Mouse (Mus musculus) heart, embryonic 14.5 days (tissue): ENCODE measurements around the gene Gabbr2. TPM values are rescaled to one million over a fixed set of nuclear protein-coding genes. Genes with fewer than 3 reads are reported as not detected.

Source experiments
- ATAC-seq: fragments of 200-750 bp; cut with Nextera tagmentation; 2 replicates; pipeline ENCODE4 v1.8.0; 2017; ENCODE audit warnings: low read depth, moderate TSS enrichment; ENCODE audit not compliant: insufficient number of reproducible peaks, insufficient read depth, low FRiP score
- H3K27ac ChIP-seq, 2 experiments: fragments of 200-500 bp in 1 of 2; fragments of 300-500 bp in 1 of 2; sonication (generic) in 1 of 2; replicated peaks in 1 of 2; 2 replicates each; pipeline ENCODE4 v1.5.1; 2012 to 2014; ENCODE audit warnings: low read depth in 2 of 2, low read length in 2 of 2, control low read depth in 1 of 2, mild to moderate bottlenecking in 1 of 2, mixed read lengths in 1 of 2; ENCODE audit not compliant: control insufficient read depth in 1 of 2, insufficient read depth in 1 of 2
- H3K27me3 ChIP-seq: fragments of 300-500 bp; sonication (generic); 2 replicates; pipeline ENCODE4 v1.6.1; 2014; ENCODE audit warnings: mild to moderate bottlenecking, low read length, control low read depth; ENCODE audit not compliant: control insufficient read depth, insufficient read depth
- H3K36me3 ChIP-seq: fragments of 300-500 bp; sonication (generic); 2 replicates; pipeline ENCODE4 v1.6.1; 2014; ENCODE audit warnings: mild to moderate bottlenecking, control low read depth, low read length, mixed read lengths; ENCODE audit not compliant: control insufficient read depth, insufficient read depth
- H3K4me1 ChIP-seq, 2 experiments: fragments of 200-500 bp in 1 of 2; fragments of 300-500 bp in 1 of 2; sonication (generic) in 1 of 2; 2 replicates each; pipeline ENCODE4 v1.6.1; 2012 to 2014; ENCODE audit warnings: low read length in 2 of 2, control low read depth in 1 of 2, mixed read lengths in 1 of 2; ENCODE audit not compliant: control insufficient read depth in 2 of 2, insufficient read depth in 2 of 2
- H3K4me2 ChIP-seq: fragments of 300-500 bp; sonication (generic); 2 replicates; pipeline ENCODE4 v1.6.1; 2014; ENCODE audit warnings: mild to moderate bottlenecking, low read length
- H3K4me3 ChIP-seq, 2 experiments: fragments of 200-500 bp in 1 of 2; fragments of 300-500 bp in 1 of 2; sonication (generic) in 1 of 2; 2 replicates each; pipeline ENCODE4 v1.5.1; 2012 to 2014; ENCODE audit warnings: low read length in 2 of 2, mild to moderate bottlenecking in 2 of 2, control low read depth in 1 of 2, low read depth in 1 of 2, moderate library complexity in 1 of 2; ENCODE audit not compliant: control insufficient read depth in 1 of 2, insufficient read depth in 1 of 2
- H3K9ac ChIP-seq: fragments of 300-500 bp; sonication (generic); 2 replicates; pipeline ENCODE4 v1.6.1; 2014; ENCODE audit warnings: mild to moderate bottlenecking, low read length
- H3K9me3 ChIP-seq: fragments of 300-500 bp; sonication (generic); 2 replicates; pipeline ENCODE4 v1.6.1; 2016; ENCODE audit warnings: low read length, control low read depth; ENCODE audit not compliant: control insufficient read depth
- WGBS: fragments of 180-500 bp; shearing (Covaris S2); extraction: QIAGEN DNeasy Blood & Tissue Kit; methylation state at CpG from one replicate; pipeline ENCODE4 v1.1.7; 2014; 5-methylcytosine and 5-hydroxymethylcytosine counted together
- polyA plus RNA-seq: library from polyadenylated mRNA; unstranded; fragments of >200 nt; fragmentation: Nextera tagmentation; extraction: Ambion mirVana; gene quantifications from 2 replicates; pipeline ENCODE4 v1.2.1, GENCODE M21; 2014

The Gabbr2 gene
- polyA plus RNA-seq, result 0.03 and 0.08 TPM in 2 replicates

DNA sequence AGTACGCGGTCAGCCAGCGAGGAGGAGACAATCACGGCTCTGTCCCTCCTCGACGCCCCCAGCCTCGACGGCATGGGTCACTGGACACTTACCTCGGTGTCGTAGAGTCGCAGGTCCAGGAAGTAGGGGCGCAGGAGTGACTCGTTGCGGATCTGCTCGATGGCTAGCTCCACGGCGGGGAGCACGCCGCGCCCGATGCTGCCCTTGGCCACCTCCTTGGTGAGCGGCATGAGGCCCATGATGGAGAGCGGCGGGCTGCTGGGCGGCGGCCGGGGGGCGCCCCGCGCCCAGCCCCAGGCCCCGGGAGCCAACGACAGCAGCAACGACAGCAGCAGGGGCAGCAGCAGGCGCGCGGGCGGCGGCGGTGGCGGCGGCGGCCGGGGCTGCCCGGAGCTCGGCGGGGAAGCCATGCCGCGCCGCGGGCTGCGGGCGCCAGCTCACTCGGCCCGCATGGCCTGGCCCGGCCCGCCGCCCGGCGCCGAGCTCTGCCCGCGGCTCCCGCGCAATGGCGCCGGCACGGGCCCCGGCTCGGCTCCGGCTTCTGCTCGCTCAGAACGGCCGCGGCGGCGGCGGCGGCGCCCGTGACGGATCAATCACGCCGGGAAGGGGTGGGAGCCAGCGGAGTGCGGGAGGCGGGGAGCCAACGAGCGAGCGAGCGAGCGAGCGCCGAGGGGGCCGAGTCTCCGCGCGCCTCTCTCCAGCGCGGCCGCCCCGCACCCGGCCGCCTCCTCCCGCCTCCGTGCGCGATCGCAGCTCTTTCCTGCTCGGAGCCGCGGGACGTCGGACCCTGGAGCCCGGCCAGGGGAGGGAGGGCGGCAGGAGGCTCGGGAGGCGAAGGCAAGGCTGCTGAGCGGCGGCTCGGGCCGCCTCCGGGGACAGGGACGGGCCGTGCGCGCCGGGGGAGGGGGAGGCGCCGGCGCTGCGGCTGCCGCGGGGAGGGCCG lies at the start of gene Gabbr2:
Gene Gabbr2 (minus strand): TSS at position 858 of the 943 bp plus-strand sequence.
- H3K27me3 ChIP-seq, result peaks cover 85% of the 10 kb centered on the region
- H3K4me1 ChIP-seq, result peaks cover 0 to 8% of the 10 kb centered on the region in 2 experiments; a peak in 2 of 4 replicates
- H3K27ac ChIP-seq, result no peak within 1 kb of the TSS
- H3K4me2 ChIP-seq, result peak within 1 kb of the TSS; percentile 74
- no peaks in the 10 kb centered on the region for H3K9me3 ChIP-seq
- H3K9ac ChIP-seq, result no peak within 1 kb of the TSS
- WGBS, result under 1% methylated on average over 111 of the region's 134 CpGs
- H3K4me3 ChIP-seq, result peak within 1 kb of the TSS; percentile 22 to 48; a peak in 3 of 4 replicates
- no peaks in the 10 kb centered on the region for H3K36me3 ChIP-seq
- no peak for ATAC-seq

DNA sequence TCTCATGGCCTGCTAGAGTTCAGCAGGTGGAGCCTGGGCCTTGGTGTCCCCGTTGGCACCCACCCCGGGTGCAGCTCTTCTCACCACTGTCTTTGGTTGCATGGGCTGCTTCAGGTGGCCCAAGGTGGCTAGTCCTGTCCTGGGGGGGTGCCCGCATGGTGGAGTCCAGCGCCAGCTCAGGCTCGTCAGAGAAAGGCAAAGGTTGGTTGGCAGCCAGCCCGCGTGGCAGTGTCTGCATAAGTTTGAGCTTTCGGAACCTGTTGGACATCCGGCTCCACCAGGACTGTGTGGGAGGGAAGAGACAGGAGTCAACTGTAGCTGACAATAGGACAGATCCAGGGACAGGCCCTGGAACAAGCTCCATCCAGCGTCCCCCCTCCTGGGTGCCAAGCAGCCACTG lies 47.9 kb upstream of the Gabbr2 start:
- Histone ChIP-seq H3K9ac (no peak overlapping the region), H3K4me3 (no peak overlapping the region), H3K4me1 (no peaks in the 10 kb centered on the region), H3K27me3 (no peaks in the 10 kb centered on the region), H3K4me2 (no peak overlapping the region), H3K27ac (no peak overlapping the region), H3K9me3 (no peaks in the 10 kb centered on the region), H3K36me3 (peaks cover 14% of the 10 kb centered on the region; the same call in 1 of the 2 replicates)
- 92% methylated on average over 10 of the region's 10 CpGs for WGBS
- no peak for ATAC-seq

DNA sequence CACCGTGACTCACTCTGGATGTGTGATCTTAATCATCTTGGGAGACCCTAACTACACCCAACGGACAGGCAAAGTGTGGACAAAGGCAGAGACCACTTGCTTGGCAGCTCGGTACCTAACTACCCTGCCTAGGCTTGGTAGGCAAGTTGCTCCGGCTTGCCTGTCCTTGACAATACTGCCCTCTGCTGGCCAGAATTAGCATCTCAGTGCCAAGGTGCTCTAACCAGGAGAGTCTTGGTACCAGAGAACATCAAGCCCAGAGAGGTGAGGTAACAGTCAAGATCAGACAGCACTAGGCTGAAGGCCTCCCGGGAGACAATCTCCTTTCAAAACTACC lies 45.6 kb upstream of the Gabbr2 start:
- no peak overlapping the region for H3K9ac ChIP-seq
- no peak overlapping the region for H3K4me3 ChIP-seq
- WGBS, result 22% methylated on average over 5 of the region's 5 CpGs
- no peak overlapping the region for H3K4me2 ChIP-seq
- no peaks in the 10 kb centered on the region for H3K27me3 ChIP-seq
- no peak for ATAC-seq
- H3K27ac ChIP-seq, result no peak overlapping the region
- peaks cover 14% of the 10 kb centered on the region; the same call in 1 of the 2 replicates for H3K36me3 ChIP-seq
- H3K9me3 ChIP-seq, result no peaks in the 10 kb centered on the region
- no peaks in the 10 kb centered on the region for H3K4me1 ChIP-seq

DNA sequence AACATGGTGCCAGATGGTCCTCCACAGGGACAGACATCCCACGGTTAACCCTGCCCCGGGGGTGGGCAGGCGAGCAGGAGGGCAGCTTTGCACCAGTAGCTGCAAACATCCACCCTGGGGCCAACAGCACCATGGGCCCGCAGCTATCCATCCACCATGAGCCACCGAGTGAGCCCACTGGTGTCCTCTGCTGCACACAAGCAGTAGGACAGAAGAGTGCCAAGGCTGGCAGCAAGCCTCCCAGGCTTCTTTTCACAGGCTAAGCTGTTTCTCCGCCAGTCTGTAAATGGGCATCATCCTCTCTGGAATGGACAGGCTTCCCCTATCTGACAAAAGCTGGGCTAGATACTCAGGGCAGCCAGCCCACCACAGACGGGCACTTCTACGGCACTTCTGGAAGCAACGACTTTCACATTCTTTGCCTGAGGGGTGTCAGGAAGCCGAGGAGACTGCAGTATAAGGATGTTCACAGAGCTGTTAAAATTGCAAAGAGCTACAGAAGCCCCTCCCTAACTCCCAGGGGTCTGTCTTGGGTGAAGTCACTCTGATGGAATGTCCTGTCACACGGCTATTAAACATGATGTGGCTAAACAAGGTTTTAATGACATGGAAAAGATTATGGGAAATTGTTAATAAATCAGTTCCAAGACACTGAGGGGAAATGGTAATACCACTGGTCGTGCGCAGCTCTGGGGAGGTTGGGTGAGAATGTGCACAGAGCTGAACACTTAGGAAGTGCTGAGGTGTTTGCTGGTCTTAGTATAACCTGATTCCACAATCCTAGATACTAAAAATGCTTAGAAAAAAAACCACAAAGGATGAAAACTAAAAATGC lies 45.0 kb upstream of the Gabbr2 start:
- 58% methylated on average over 13 of the region's 13 CpGs for WGBS
- no peak overlapping the region for H3K27ac ChIP-seq
- H3K27me3 ChIP-seq, result no peaks in the 10 kb centered on the region
- H3K4me2 ChIP-seq, result no peak overlapping the region
- H3K36me3 ChIP-seq, result peaks cover 14% of the 10 kb centered on the region; the same call in 1 of the 2 replicates
- no peaks in the 10 kb centered on the region for H3K4me1 ChIP-seq
- no peak overlapping the region for H3K4me3 ChIP-seq
- ATAC-seq, result no peak
- no peaks in the 10 kb centered on the region for H3K9me3 ChIP-seq
- H3K9ac ChIP-seq, result no peak overlapping the region

DNA sequence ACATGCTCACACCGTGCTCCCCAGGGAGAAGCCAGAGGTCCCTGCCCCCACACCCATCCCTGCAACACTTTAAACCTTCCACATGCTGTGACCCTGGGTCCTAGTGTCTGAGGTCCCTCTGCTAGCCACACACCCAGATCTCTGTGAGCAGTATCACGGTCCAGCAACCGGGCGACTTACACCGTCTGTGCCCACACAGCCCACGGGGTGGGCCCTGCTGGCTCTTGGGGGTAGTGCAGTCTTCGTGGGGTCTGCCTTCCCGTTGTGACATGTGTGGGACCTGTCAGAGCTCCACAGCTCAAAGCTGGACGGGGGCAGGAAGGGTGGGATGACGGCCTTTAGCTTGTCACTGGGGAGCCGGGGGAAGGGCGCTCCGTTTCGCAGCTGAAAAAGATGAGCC lies 43.9 kb upstream of the Gabbr2 start:
- Histone ChIP-seq H3K4me1 (no peaks in the 10 kb centered on the region), H3K27me3 (no peaks in the 10 kb centered on the region), H3K4me2 (no peak overlapping the region), H3K9me3 (no peaks in the 10 kb centered on the region), H3K4me3 (no peak overlapping the region), H3K9ac (no peak overlapping the region), H3K27ac (no peak overlapping the region), H3K36me3 (peaks cover 14% of the 10 kb centered on the region; the same call in 1 of the 2 replicates)
- no peak for ATAC-seq
- WGBS, result 78% methylated on average over 14 of the region's 14 CpGs

DNA sequence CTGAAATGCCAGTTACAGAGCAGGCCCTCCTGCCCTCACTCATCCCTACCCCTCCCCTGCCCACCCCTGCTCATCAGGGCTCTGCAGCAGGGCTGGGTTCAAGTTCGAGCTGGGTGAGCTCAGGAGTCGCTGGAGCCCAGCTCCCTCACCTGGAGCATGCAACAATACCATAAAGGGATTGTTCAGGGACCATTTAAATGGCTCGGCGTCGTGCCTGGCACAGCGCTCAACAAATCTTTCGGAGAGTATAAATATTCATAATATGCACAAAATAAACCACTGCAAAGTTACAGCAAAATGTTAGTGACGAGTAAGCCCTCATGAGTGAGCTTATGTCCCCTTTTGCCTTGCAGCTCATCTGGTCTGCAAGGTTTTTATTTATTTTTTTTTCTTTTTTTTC lies 40.5 kb upstream of the Gabbr2 start:
- no peaks in the 10 kb centered on the region for H3K4me1 ChIP-seq
- H3K4me2 ChIP-seq, result no peak overlapping the region
- no peak for ATAC-seq
- no peaks in the 10 kb centered on the region for H3K27me3 ChIP-seq
- WGBS, result 90% methylated on average over 8 of the region's 8 CpGs
- H3K27ac ChIP-seq, result no peak overlapping the region
- no peak overlapping the region for H3K4me3 ChIP-seq
- H3K9ac ChIP-seq, result no peak overlapping the region
- no peaks in the 10 kb centered on the region for H3K36me3 ChIP-seq
- no peaks in the 10 kb centered on the region for H3K9me3 ChIP-seq

DNA sequence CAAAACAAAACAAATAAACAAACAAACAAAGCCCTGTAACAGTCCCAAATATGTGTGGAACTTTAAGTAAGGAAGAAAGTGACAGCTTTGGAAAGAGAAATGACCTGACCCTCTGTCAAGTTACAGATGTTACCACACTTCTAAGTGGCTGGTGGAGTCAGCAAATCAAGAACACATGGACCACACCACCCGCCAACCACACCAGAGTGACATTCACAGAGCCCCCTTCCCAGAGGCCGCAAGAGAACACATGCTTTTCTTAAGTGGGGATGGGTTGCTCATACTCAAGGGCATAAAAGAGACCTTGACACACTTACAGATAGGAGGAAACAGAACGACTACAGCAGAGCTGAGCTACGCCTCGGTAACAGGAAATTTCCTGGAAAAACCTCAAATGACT lies 37.1 kb upstream of the Gabbr2 start:
- H3K4me2 ChIP-seq, result no peak overlapping the region
- peaks cover 6% of the 10 kb centered on the region; the same call in 1 of the 2 replicates for H3K36me3 ChIP-seq
- no peak overlapping the region for H3K27ac ChIP-seq
- WGBS, result 64% methylated on average over 5 of the region's 5 CpGs
- H3K27me3 ChIP-seq, result no peaks in the 10 kb centered on the region; the same call in 1 of the 2 replicates
- H3K9ac ChIP-seq, result no peak overlapping the region
- H3K4me3 ChIP-seq, result no peak overlapping the region
- H3K4me1 ChIP-seq, result no peaks in the 10 kb centered on the region; a peak in 1 of 4 replicates
- H3K9me3 ChIP-seq, result no peaks in the 10 kb centered on the region
- ATAC-seq, result no peak
